Mouse (Mus musculus) left cerebral cortex, adult 8-10 months (tissue): ENCODE measurements around the gene Fyco1. TPM values are rescaled to one million over a fixed set of nuclear protein-coding genes. Genes with fewer than 3 reads are reported as not detected.

Experiments used
- DNase-seq, 2 experiments: peaks; one replicate each; pipeline ENCODE4 v3.0.0; 2022; ENCODE audit warnings: low spot score in 2 of 2
- total RNA-seq, 4 experiments: library from RNA; stranded (reverse); gene quantifications; 2 replicates each; pipeline ENCODE4 v1.2.4; 2022

Gene Fyco1
- 10 to 100 TPM; 29.5 to 36.6 (median 29.8) TPM for total RNA-seq

GRCm38 (mm10) chr9:123851713-123852448 lies at the start of gene Fyco1:
Gene Fyco1, minus strand, starts transcription at chr9:123851899.
- peak; percentile 90 to 99 for DNase-seq

- no peak for DNase-seq
Observed at GRCm38 (mm10) chr9:123872049-123872448, 20.4 kb upstream of the Fyco1 start.

DNA sequence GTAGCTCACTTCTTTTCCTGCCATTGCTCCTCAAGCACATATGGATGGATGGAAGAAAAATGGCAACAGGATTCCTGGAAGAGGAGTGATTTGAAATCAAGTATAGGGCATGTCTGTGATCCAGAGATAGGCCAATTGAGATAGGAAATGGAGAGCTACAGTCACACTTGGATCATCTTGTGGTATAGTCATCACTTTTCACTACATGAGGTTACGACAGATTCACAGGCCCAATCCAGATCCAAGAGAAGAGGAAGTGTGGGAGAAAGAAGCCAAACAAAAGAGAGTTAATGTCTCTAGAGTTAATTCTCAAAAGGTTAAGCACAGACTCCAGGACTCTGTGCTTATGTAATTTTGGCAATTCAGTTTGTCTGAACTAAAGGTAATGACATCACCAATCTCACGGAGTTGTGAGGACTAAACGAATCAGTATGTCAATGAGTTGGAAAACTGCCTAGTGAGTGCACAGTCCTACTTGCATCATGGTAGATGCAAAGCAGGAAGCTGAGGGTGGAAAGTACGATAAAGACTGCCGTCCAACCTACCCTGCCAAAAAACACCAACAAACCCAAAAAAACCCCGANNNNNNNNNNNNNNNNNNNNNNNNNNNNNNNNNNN lies 17.6 kb upstream of the Fyco1 start:
- no peak for DNase-seq

DNA sequence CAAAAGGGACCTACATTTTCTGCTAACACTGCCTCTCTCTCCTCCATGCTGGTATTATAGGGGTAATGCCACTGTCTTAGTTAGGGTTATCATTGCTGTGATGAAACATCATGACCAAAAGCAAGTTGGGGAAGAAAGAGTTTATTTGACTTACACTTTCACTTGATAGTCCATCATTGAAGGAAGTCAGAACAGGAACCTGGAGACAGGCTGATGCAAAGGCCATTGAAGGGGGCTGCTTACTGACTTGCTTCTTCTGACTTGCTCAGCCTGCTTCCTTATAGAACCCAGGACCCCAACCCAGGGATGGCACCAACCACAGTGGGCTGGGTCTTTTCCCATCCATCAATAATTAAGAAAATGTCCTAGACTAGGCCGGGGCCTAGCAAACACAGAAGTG lies 11.9 kb upstream of the Fyco1 start:
- DNase-seq, result no peak

DNA sequence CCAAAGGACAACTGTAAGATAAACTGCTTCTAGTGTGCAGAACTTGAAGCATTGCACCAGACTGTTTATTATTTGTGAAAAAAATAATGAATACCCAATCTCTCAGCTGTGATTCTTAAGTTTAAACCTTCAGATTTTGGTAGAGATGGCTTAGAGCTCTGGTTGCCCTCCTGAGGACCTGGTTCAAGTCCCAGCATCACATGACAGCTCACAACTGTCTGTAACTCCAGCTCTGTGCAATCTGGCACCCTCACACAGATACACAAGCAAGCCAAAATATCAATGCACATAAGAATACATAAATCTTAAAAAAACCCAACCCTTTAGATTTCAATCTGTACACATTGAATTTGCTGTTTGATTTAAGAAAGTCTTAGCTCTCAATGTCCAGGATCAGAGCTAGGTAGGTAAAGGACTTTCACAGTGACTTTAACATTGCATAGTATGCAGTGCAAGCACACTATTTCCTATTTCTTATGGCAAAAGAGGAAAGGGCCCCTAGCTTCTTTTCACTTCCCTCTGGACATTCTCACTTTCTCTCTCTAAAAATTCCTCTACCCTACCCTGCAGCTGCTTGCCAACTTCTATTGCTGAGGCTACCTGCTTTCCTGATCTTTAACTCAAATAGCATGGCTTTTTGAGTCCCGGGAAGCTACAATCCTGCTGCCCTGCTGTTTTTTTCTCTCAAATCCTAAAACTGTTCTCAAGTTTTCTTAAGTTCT lies 11.4 kb upstream of the Fyco1 start:
- no peak for DNase-seq

- DNase-seq, result no peak
Observed at GRCm38 (mm10) chr9:123861929-123862328, 10.2 kb upstream of the Fyco1 start, which contains the start of gene Xcr1. Gene Xcr1, minus strand, starts transcription at chr9:123862029.

GRCm38 (mm10) chr9:123856836-123857235 lies 5.1 kb upstream of the Fyco1 start:
- DNase-seq, result no peak

- DNase-seq, result no peak
Observed at GRCm38 (mm10) chr9:123852449-123853390, 1.0 kb upstream of the Fyco1 start.

DNA sequence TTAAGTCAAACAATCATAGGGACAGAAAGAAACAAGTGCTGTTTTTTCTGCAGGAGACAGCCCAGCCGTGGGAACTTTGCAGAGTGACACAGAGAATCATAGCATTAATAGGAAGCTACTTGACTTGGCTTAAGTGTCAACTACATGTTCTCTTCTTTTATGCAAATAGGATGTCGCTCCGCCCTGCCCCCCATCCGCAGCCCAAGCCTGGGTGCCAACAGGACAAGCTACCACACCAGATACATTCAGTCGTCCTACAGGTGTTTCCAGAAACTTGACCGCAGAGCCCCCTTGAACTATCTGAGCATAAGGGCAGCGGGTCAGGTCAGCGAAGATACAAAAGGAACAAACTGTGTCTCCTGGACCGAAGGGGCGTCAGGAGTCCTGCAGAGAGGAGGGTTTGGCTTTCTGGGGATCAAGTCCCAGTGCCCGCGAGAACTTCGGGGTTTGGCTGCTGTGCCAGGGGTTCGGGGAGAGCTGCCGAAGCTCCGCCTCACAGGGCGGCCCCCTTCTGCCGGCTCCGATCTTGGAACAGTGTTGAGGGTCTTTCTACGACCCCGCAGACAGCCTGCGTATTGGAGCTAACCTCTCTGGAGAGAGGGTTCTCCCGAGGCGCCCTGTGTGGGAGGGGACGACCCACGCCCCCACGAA lies 512 bp downstream of the Fyco1 start:
- peak; percentile 21 to 42 for DNase-seq

DNA sequence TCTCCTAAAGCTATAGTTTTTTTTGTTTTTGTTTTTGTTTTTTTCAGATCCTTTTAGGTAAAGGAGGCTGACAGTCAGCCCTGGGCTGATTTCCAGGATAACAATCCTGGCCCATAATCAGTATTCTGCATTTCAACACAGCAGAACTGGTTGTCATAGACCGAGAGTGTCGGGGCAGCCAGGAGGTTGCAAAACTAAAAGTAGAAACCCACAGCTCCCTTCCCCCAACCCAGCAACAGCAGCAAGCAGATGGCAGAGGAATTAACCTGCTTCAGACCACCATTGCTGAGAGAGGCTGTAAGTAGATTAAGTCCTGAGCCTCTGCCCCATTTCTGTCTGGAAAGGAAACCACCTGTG lies 1.0 kb downstream of the Fyco1 start:
- no peak for DNase-seq

- no peak for DNase-seq
Observed at GRCm38 (mm10) chr9:123849976-123850695, 1.6 kb downstream of the Fyco1 start.

GRCm38 (mm10) chr9:123846490-123846889 lies 5.2 kb downstream of the Fyco1 start:
- no peak for DNase-seq

DNA sequence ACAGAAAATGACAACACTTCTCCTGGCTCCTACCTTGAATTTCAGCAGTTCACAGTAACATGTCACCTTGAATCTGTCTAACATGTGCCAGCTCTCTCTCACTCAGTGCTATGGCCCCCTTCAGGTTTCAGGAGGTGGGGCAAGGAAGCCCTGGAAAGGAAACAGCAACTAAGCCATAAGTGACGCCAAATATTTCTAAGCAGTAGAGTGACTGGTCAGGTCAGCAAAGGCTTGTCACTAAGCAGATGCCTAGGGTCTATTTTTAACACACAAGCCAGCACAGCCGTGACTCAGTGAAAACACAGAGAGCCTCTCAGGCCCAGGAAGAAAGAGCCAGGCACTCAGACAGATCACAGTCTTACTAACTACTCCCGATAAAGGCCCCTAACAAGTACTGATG lies 6.6 kb downstream of the Fyco1 start:
- no peak for DNase-seq

GRCm38 (mm10) chr9:123844468-123844867 lies 7.2 kb downstream of the Fyco1 start:
- no peak for DNase-seq

DNA sequence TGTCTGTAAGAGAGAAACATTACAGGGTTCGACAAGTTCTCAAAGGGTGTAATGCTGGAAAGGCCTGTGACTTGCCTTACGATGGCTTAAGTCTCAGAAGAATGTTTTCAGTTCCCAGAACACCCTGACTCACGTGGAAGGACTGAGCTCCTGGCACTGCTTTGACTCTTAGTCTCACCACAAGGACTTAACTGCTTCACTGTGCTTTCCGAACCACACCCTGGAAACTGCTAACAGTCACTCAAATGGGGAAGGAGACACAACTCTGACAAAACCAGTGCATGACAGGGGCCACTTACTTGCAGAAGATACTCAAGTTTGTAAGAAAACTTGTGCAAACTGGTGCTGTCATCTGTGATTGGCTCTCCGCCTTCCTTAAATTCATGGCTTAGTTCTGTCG lies 11.5 kb downstream of the Fyco1 start:
- no peak for DNase-seq

- DNase-seq, result no peak
Observed at GRCm38 (mm10) chr9:123835851-123836250, 15.8 kb downstream of the Fyco1 start.

DNA sequence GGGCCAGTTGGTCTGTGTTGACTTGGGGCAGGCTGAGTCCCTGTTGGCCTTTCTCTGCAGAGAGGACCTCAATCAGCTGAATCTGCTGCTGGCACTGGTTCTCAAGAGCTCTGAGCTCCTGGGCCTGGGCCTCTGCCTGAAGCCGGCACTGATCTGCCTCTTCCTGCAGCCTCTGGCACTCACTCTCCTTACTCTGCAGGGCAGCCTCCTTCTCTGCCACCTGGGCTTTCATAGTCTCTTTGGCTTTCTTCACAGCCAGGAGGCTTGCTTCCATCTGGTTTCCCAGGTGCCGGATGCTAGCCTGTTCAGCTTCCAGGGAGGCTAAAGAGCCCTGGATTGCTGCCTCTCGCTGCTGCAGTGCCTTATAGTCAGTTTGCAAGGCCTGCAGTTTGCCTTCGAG lies 22.8 kb downstream of the Fyco1 start:
- DNase-seq, result peak in 1 of 2 experiments; percentile 53

- DNase-seq, result no peak
Observed at GRCm38 (mm10) chr9:123826631-123827030, 25.1 kb downstream of the Fyco1 start.

- DNase-seq, result no peak
Observed at GRCm38 (mm10) chr9:123818601-123819000, 33.1 kb downstream of the Fyco1 start.

- DNase-seq, result no peak
Observed at GRCm38 (mm10) chr9:123815996-123816395, 35.7 kb downstream of the Fyco1 start.
